Mouse (Mus musculus) CD4-positive helper T cell, adult 2 months (primary cell): ENCODE results near the gene Ccdc33.

Source experiments
- DNase-seq: peaks from one replicate; pipeline ENCODE4 v3.0.0-alpha.2; 2012; ENCODE audit warnings: low read depth, missing footprints, low spot score

The Ccdc33 gene

GRCm38 (mm10) chr9:58049186-58049585 is 69.4 kb downstream of the Ccdc33 start:
- DNase-seq = no peak

- no peak for DNase-seq
Observed at GRCm38 (mm10) chr9:58048621-58049020, 70.0 kb downstream of the Ccdc33 start.

- no peak for DNase-seq
Observed at GRCm38 (mm10) chr9:58047061-58047460, 71.6 kb downstream of the Ccdc33 start.

GRCm38 (mm10) chr9:58045646-58046045 is 73.0 kb downstream of the Ccdc33 start:
- DNase-seq = no peak

- DNase-seq = no peak
Observed at GRCm38 (mm10) chr9:58044828-58045227, 73.8 kb downstream of the Ccdc33 start.

- DNase-seq = no peak
Observed at GRCm38 (mm10) chr9:58043496-58044017, 75.1 kb downstream of the Ccdc33 start.

GRCm38 (mm10) chr9:58042391-58042790 is 76.2 kb downstream of the Ccdc33 start:
- no peak for DNase-seq

GRCm38 (mm10) chr9:58040977-58041376 is 77.6 kb downstream of the Ccdc33 start:
- no peak for DNase-seq

- peak; percentile 59 for DNase-seq
Observed at GRCm38 (mm10) chr9:58038500-58039168, 80.0 kb downstream of the Ccdc33 start.

GRCm38 (mm10) chr9:58036961-58037360 is 81.7 kb downstream of the Ccdc33 start:
- no peak for DNase-seq

- no peak for DNase-seq
Observed at GRCm38 (mm10) chr9:58035951-58036698, 82.5 kb downstream of the Ccdc33 start.

GRCm38 (mm10) chr9:58035519-58035918 is 83.1 kb downstream of the Ccdc33 start:
- no peak for DNase-seq

GRCm38 (mm10) chr9:58031895-58032294 is 86.7 kb downstream of the Ccdc33 start:
- no peak for DNase-seq

GRCm38 (mm10) chr9:58029635-58030034 is 89.0 kb downstream of the Ccdc33 start:
- DNase-seq = no peak

- no peak for DNase-seq
Observed at GRCm38 (mm10) chr9:58028841-58029240, 89.8 kb downstream of the Ccdc33 start.

GRCm38 (mm10) chr9:58027426-58028180 is 91.0 kb downstream of the Ccdc33 start:
- DNase-seq = no peak

GRCm38 (mm10) chr9:58025995-58026394 is 92.6 kb downstream of the Ccdc33 start:
- DNase-seq = no peak

GRCm38 (mm10) chr9:58018385-58018784 is 100.2 kb downstream of the Ccdc33 start:
- no peak for DNase-seq

GRCm38 (mm10) chr9:58016962-58017361 is 101.7 kb downstream of the Ccdc33 start:
- no peak for DNase-seq

GRCm38 (mm10) chr9:58015856-58016255 is 102.8 kb downstream of the Ccdc33 start:
- no peak for DNase-seq

GRCm38 (mm10) chr9:58014393-58015160 is 104.0 kb downstream of the Ccdc33 start:
- no peak for DNase-seq
